Mouse (Mus musculus) small intestine, adult 2 months (tissue): ENCODE results near the gene Gm37240. TPM values are rescaled to one million over a fixed set of nuclear protein-coding genes. Genes with fewer than 3 reads are reported as not detected.
A peak's percentile ranks its signal among the peaks of the same experiment; 100 is the strongest.

Source experiments
- H3K27ac ChIP-seq: fragments of 200-500 bp; 2 replicates; pipeline ENCODE4 v1.5.1; 2012; ENCODE audit warnings: low read depth, low read length, control low read depth, inconsistent platforms; ENCODE audit not compliant: insufficient read depth
- H3K27me3 ChIP-seq: fragments of 200-500 bp; 2 replicates; pipeline ENCODE4 v1.6.1; 2012; ENCODE audit warnings: mild to moderate bottlenecking, moderate library complexity, low read length, inconsistent platforms; ENCODE audit not compliant: control insufficient read depth, insufficient read depth
- H3K36me3 ChIP-seq: fragments of 200-500 bp; 2 replicates; pipeline ENCODE4 v1.6.1; 2012; ENCODE audit warnings: mild to moderate bottlenecking, low read length, control low read depth, inconsistent platforms; ENCODE audit not compliant: control insufficient read depth, insufficient read depth
- H3K4me1 ChIP-seq: fragments of 200-500 bp; 2 replicates; pipeline ENCODE4 v1.6.1; 2012; ENCODE audit warnings: low read length, inconsistent platforms, mixed read lengths; ENCODE audit not compliant: control insufficient read depth, insufficient read depth, insufficient read length
- H3K4me3 ChIP-seq: fragments of 200-500 bp; 2 replicates; pipeline ENCODE4 v1.5.1; 2012; ENCODE audit warnings: low read depth, mild to moderate bottlenecking, control low read depth, inconsistent platforms, low read length, moderate library complexity
- CTCF ChIP-seq: fragments of 200-500 bp; IDR thresholded peaks from 2 replicates; pipeline ENCODE4 v1.5.1; 2012; ENCODE audit warnings: low read depth, mild to moderate bottlenecking, control low read depth, inconsistent platforms, low read length, moderate library complexity, mixed read lengths; ENCODE audit not compliant: insufficient replicate concordance, insufficient read length; ENCODE audit errors: extremely low read depth
- POLR2A ChIP-seq: fragments of 200-500 bp; IDR thresholded peaks from 2 replicates; pipeline ENCODE4 v1.6.1; 2012; ENCODE audit warnings: low read depth, mild to moderate bottlenecking, control low read depth, inconsistent platforms, low read length, moderate library complexity
- WGBS: fragments of 180-500 bp; shearing (Covaris S2); methylation state at CpG from one replicate; pipeline ENCODE4 v1.1.7; 2018; 5-methylcytosine and 5-hydroxymethylcytosine counted together
- polyA plus RNA-seq: library from polyadenylated mRNA; depleted of rRNA; stranded (reverse); fragments of >200 nt; gene quantifications from 2 replicates; pipeline ENCODE4 v1.2.3, GENCODE M21; 2012

Gm37240 gene
- polyA plus RNA-seq, 1 experiment = 58.2 TPM

DNA sequence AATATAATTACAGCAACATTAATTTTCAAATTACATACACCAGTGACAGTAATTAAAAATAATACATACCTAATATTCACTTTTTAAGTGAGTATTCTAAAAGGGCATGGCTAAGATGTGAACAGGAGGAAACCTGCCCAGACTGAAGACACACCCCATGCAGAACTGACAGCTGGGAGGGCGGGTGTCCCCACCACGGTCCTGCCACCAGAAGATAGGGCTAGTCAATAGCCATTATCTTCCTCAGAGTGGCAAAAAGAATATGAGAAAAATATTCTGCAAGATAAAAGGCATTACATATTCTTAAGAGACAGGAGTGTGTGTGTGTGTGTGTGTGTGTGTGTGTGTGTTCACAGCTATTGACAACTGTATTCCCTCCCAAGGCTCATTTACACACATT, 162.2 kb downstream of the Gm37240 start:
- H3K4me1 ChIP-seq = no peaks in the 10 kb centered on the region
- no peak overlapping the region for H3K4me3 ChIP-seq
- 32% methylated on average over 2 of the region's 2 CpGs for WGBS
- peaks cover 3% of the 10 kb centered on the region for H3K36me3 ChIP-seq
- H3K27ac ChIP-seq = no peak overlapping the region
- no peaks in the 10 kb centered on the region for H3K27me3 ChIP-seq
- TF ChIP-seq CTCF (no peak), POLR2A (no peak)

DNA sequence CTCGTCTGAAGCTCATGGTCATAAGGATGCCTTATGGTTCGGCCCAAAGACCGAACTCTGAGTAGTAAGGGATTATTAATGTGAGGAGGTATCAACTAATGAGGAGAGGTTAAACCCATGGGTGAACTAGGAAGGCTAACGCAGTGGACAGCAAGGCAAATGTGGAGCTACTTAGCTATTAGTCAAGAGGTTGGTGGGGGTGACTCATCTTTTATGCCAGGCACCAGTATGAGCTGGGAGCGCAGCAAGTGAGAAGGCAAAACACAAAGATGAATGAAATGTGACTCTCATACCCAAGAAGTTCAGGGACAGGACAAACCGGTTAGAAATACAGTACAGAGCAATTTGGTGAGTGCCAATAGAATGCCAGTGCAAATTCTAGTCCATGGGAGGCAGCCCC, 164.7 kb downstream of the Gm37240 start:
- peaks cover 2% of the 10 kb centered on the region; the same call in 1 of the 2 replicates for H3K36me3 ChIP-seq
- H3K27me3 ChIP-seq = no peaks in the 10 kb centered on the region
- 85% methylated on average over 6 of the region's 6 CpGs for WGBS
- H3K4me3 ChIP-seq = no peak overlapping the region
- no peaks in the 10 kb centered on the region for H3K4me1 ChIP-seq
- TF ChIP-seq POLR2A = no peak
- no peak overlapping the region for H3K27ac ChIP-seq

DNA sequence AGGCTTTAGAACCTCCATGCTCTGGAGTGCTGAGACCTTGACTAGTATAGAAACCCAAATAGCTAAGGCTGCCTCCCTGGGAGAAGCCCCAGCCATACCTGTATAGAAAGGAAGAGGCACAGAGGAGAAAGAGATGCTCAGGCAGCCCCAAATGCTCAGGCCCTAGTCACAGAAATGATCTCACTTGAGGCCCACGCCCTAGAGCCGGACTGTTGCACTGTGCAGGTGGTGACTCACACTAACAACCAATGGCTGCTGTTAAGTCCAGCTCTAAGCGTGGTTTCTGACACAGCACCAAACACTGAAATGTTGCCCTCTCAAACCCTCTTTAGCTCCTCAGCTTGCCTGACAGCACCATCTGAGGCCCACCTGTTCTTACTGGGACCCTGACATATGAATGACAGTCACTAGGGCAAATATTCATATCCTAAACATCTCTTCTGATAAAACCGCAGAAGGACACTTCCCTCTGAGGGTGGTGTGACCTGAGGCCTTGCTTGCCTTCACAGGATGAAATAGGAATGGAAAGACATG, 171.5 kb downstream of the Gm37240 start:
- WGBS = 65% methylated on average over 4 of the region's 4 CpGs
- H3K27me3 ChIP-seq = no peaks in the 10 kb centered on the region
- H3K36me3 ChIP-seq = no peaks in the 10 kb centered on the region
- no peak overlapping the region for H3K4me3 ChIP-seq
- TF ChIP-seq POLR2A (no peak), CTCF (no peak)
- no peak overlapping the region for H3K27ac ChIP-seq
- H3K4me1 ChIP-seq = no peaks in the 10 kb centered on the region

DNA sequence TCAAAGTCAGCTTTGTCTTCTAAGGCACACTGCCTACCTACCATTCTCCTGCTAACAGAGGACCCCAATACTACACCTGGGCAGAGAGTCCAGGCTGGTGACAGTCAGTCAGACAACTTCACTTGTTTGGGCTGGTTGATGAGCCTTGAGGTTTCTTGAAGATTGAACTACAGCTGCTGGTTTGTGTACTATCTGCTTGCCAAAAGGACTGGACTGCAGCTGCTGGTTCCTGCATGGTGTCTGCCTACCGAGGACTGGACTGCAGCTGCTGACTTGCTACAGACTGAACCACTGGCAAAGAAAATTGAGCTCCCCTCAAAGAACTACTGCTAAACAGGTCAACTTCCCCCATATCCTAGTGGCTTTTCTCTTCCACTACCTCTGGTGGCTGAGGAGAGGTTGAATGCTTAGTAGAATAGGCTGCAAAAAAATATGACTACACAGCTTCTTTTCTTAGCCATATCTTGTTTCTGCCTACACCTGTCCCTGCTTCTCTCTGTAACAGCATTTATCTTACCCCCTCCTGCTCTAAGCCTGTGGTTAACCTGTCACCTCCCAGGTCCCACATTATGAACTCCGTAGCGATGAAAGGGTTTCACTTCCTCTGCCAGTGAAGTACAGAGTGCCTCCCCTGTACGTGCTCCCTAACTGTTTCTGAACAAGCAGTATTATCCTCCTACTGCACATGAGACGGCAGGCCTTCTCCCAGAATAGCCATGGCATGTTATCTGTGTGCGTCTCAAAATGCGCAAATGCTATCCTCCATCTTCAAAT, 173.2 kb downstream of the Gm37240 start:
- no peak for TF ChIP-seq CTCF
- no peak for TF ChIP-seq POLR2A
- H3K4me3 ChIP-seq = no peak overlapping the region
- no peaks in the 10 kb centered on the region for H3K4me1 ChIP-seq
- no peak overlapping the region for H3K27ac ChIP-seq
- H3K36me3 ChIP-seq = no peaks in the 10 kb centered on the region
- no peaks in the 10 kb centered on the region for H3K27me3 ChIP-seq
- 86% methylated on average over 7 of the region's 7 CpGs for whole genome bisulfite sequencing

DNA sequence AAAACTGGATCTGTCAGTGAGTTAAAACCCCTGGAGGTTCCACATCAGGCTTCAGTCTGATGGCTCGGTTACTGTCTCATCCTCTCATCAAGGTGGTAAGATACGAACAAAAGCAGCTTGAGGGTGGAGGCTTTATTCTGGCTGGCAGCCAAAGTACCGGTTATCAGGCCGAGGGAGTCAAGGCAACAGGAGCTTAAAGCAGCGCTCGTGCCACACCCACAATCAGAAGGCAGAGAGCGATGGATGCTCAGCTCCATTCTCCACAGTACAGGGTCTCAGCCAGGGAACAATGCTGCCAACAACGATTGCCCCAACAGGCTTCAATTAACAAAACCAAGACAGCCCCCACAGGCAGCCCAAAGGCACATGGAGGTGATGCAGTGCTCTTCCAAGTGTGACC, 176.6 kb downstream of the Gm37240 start:
- Histone ChIP-seq H3K27me3 (no peaks in the 10 kb centered on the region), H3K27ac (no peak overlapping the region), H3K4me3 (no peak overlapping the region), H3K36me3 (no peaks in the 10 kb centered on the region), H3K4me1 (no peaks in the 10 kb centered on the region)
- WGBS = 19% methylated on average over 8 of the region's 8 CpGs
- no peak for TF ChIP-seq POLR2A
- no peak for TF ChIP-seq CTCF

DNA sequence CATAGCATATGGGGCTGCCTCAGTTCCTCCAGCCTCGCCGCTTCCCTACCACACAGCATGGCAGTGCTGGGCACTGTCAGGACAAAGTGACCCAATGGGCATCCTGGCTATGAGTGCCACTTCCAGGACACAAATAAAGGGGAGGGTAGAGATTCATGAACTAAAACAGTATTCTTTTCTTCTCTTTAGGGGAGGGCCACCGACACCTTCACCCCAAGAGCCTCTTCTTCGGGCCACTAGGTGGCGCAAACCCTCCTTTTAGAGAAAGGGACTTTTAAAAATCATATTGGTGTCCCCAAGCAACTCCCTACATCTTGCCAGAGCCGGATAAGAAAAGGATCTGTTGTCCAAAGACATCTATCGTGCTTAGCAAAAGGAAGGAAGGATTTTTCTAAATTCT, 179.9 kb downstream of the Gm37240 start:
- no peak overlapping the region for H3K27ac ChIP-seq
- WGBS = 35% methylated on average over 7 of the region's 7 CpGs
- H3K4me3 ChIP-seq = no peak overlapping the region
- TF ChIP-seq POLR2A = no peak
- TF ChIP-seq CTCF = peak; percentile 80; the same call in 1 of the 2 replicates
- H3K27me3 ChIP-seq = no peaks in the 10 kb centered on the region
- no peaks in the 10 kb centered on the region for H3K36me3 ChIP-seq
- no peaks in the 10 kb centered on the region for H3K4me1 ChIP-seq

DNA sequence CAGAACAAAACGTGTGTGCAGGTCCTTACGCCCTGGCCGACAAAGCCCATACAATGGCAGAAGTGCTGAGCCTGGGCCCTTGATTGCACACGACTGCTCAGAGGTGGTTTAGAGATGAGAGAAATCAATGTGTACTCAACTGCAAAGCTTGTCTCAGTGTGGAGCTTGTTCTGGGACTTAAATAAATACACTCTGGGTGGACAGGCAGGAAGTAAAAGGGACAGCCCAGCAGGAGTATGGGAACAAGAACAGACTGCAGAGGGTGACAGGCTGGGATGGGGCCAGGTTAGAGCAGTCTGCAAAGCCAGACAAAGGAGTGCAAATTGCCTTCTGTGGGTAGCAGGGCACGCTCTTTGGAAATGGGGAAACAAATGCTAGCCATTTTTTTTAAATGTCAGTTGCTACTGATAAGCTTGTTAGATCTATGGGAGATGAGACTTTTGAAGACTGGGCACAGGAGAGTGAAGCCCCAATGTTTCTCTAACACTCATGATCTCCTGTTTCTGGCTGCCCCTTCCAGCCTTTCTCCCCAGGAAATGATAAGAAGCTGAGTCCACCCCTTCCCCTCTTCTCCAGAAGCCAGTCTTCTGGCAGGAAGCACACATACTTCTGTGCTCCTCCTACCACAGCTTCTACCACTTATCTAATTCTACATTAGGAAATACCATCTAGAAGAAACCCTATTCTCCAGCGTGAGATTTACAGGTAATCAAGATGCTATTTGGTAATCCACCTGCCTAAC, 184.0 kb downstream of the Gm37240 start:
- TF ChIP-seq POLR2A (no peak), CTCF (no peak)
- WGBS = 47% methylated on average over 6 of the region's 6 CpGs
- Histone ChIP-seq H3K4me3 (no peak overlapping the region), H3K4me1 (no peaks in the 10 kb centered on the region), H3K27ac (no peak overlapping the region), H3K27me3 (no peaks in the 10 kb centered on the region), H3K36me3 (no peaks in the 10 kb centered on the region)
